Mouse (Mus musculus): ENCODE data around the gene Mef2b.

- TF ChIP-seq CTCF (IDR thresholded peaks at IDR 0.05; ENCODE audit: low read depth) = no peak
- TF ChIP-seq EP300 (optimal IDR thresholded peaks at IDR 0.05) = no peak
Measured at GRCm38 (mm10) chr8:70100241-70100640, 39.3 kb upstream of the Mef2b start.

Measured in stomach, postnatal 0 days (tissue).